Mouse (Mus musculus) forebrain, embryonic 15.5 days (tissue): Measurements from ENCODE around the gene Stard9. TPM values are rescaled to one million over a fixed set of nuclear protein-coding genes. Genes with fewer than 3 reads are reported as not detected.

ENCODE experiments used
- ATAC-seq: fragments of 200-750 bp; cut with Nextera tagmentation; replicated peaks from 2 replicates; pipeline ENCODE4 v1.8.0; 2017; ENCODE audit warnings: mild to moderate bottlenecking, moderate TSS enrichment, moderate library complexity
- H3K27ac ChIP-seq: fragments of 300-500 bp; sonication (generic); replicated peaks from 2 replicates; pipeline ENCODE4 v1.5.1; 2015; ENCODE audit warnings: mild to moderate bottlenecking, inconsistent platforms
- H3K27me3 ChIP-seq: fragments of 300-500 bp; sonication (generic); 2 replicates; pipeline ENCODE4 v1.6.1; 2015; ENCODE audit warnings: inconsistent platforms
- H3K36me3 ChIP-seq: fragments of 300-500 bp; sonication (generic); 2 replicates; pipeline ENCODE4 v1.6.1; 2015; ENCODE audit warnings: mild to moderate bottlenecking, inconsistent platforms
- H3K4me1 ChIP-seq: fragments of 300-500 bp; sonication (generic); 2 replicates; pipeline ENCODE4 v1.6.1; 2015; ENCODE audit warnings: inconsistent platforms
- H3K4me2 ChIP-seq: fragments of 300-500 bp; sonication (generic); replicated peaks from 2 replicates; pipeline ENCODE4 v1.6.1; 2015; ENCODE audit warnings: mild to moderate bottlenecking, inconsistent platforms
- H3K4me3 ChIP-seq: fragments of 300-500 bp; sonication (generic); 2 replicates; pipeline ENCODE4 v1.5.1; 2015; ENCODE audit warnings: mild to moderate bottlenecking, inconsistent platforms
- H3K9ac ChIP-seq: fragments of 300-500 bp; sonication (generic); replicated peaks from 2 replicates; pipeline ENCODE4 v1.6.1; 2015; ENCODE audit warnings: mild to moderate bottlenecking, inconsistent platforms
- H3K9me3 ChIP-seq: fragments of 300-500 bp; sonication (generic); 2 replicates; pipeline ENCODE4 v1.6.1; 2016; ENCODE audit warnings: inconsistent platforms
- WGBS: fragments of 180-500 bp; shearing (Covaris S2); methylation state at CpG from one replicate; pipeline ENCODE4 v1.1.7; 2015; ENCODE audit warnings: mixed read lengths; 5-methylcytosine and 5-hydroxymethylcytosine counted together
- polyA plus RNA-seq: library from polyadenylated mRNA; unstranded; fragments of >200 nt; fragmentation: Nextera tagmentation; extraction: Ambion mirVana; gene quantifications from 2 replicates; pipeline ENCODE4 v1.2.1, GENCODE M21; 2015

Gene Stard9
- polyA plus RNA-seq, 1 experiment from 2014 or later: 4.1 TPM

- Histone ChIP-seq H3K36me3 (peaks cover 7% of the 10 kb centered on the region; the same call in 1 of the 2 replicates), H3K4me3 (peak overlapping the region; percentile 97), H3K9ac (peak overlapping the region; percentile 90), H3K4me2 (peak overlapping the region; percentile 81), H3K4me1 (peaks cover 35% of the 10 kb centered on the region), H3K9me3 (no peaks in the 10 kb centered on the region), H3K27ac (peak overlapping the region; percentile 92), H3K27me3 (no peaks in the 10 kb centered on the region)
- ATAC-seq: no peak
- WGBS: 38% methylated on average over 7 of the region's 7 CpGs
Observed at GRCm38 (mm10) chr2:120731877-120732530, 103.1 kb downstream of the Stard9 start.

GRCm38 (mm10) chr2:120745496-120745895 lies 116.6 kb downstream of the Stard9 start:
- ATAC-seq: no peak
- Histone ChIP-seq H3K27ac (no peak overlapping the region), H3K36me3 (peaks cover 64% of the 10 kb centered on the region), H3K9ac (no peak overlapping the region), H3K4me2 (no peak overlapping the region), H3K9me3 (no peaks in the 10 kb centered on the region), H3K4me3 (no peak overlapping the region), H3K4me1 (no peaks in the 10 kb centered on the region), H3K27me3 (no peaks in the 10 kb centered on the region)
- WGBS: 90% methylated on average over 1 of the region's 1 CpGs

GRCm38 (mm10) chr2:120748041-120748440 lies 119.1 kb downstream of the Stard9 start:
- ATAC-seq: no peak
- 96% methylated on average over 2 of the region's 2 CpGs for WGBS

GRCm38 (mm10) chr2:120761922-120762321 lies 133.0 kb downstream of the Stard9 start:
- Histone ChIP-seq H3K36me3 (peaks cover 28% of the 10 kb centered on the region), H3K4me3 (no peak overlapping the region), H3K9ac (no peak overlapping the region), H3K9me3 (no peaks in the 10 kb centered on the region), H3K27ac (no peak overlapping the region), H3K4me2 (no peak overlapping the region), H3K4me1 (no peaks in the 10 kb centered on the region), H3K27me3 (no peaks in the 10 kb centered on the region)
- ATAC-seq: no peak

More at GRCm38 (mm10) chr2:120748041-120748440, 119.1 kb downstream of the Stard9 start:
- no peaks in the 10 kb centered on the region for H3K27me3 ChIP-seq
- no peak overlapping the region for H3K27ac ChIP-seq
- no peaks in the 10 kb centered on the region for H3K4me1 ChIP-seq
- no peaks in the 10 kb centered on the region for H3K9me3 ChIP-seq
- peaks cover 61% of the 10 kb centered on the region for H3K36me3 ChIP-seq
- H3K9ac ChIP-seq: no peak overlapping the region
- H3K4me2 ChIP-seq: no peak overlapping the region
- no peak overlapping the region for H3K4me3 ChIP-seq

- WGBS: 88% methylated on average over 2 of the region's 2 CpGs
- no peak for ATAC-seq
- no peak overlapping the region for H3K4me3 ChIP-seq
- H3K9ac ChIP-seq: no peak overlapping the region
- H3K27ac ChIP-seq: no peak overlapping the region
- no peaks in the 10 kb centered on the region for H3K4me1 ChIP-seq
- no peaks in the 10 kb centered on the region for H3K9me3 ChIP-seq
- H3K4me2 ChIP-seq: no peak overlapping the region
- H3K36me3 ChIP-seq: peaks cover 22% of the 10 kb centered on the region
- no peaks in the 10 kb centered on the region for H3K27me3 ChIP-seq
Observed at GRCm38 (mm10) chr2:120770265-120770935, 141.5 kb downstream of the Stard9 start.

Other genes starting within 250 kb of the Stard9 start
- 7.8 and 10.2 TPM in 2 replicates for gene Ganc, start 225.2 kb upstream of the Stard9 start, polyA plus RNA-seq
- gene Tmem87a, start 225.0 kb upstream of the Stard9 start, polyA plus RNA-seq: 6.7 and 7.3 TPM in 2 replicates
- gene Capn3, start 173.1 kb upstream of the Stard9 start, polyA plus RNA-seq: 1.1 and 1.4 TPM in 2 replicates
- 47.8 and 50.8 TPM in 2 replicates for gene Zfp106, start 65.3 kb upstream of the Stard9 start, polyA plus RNA-seq
- gene Snap23, start 61.5 kb upstream of the Stard9 start, polyA plus RNA-seq: 17.3 and 19.6 TPM in 2 replicates
- 29.5 and 30.5 TPM in 2 replicates for gene Haus2, start 19.7 kb upstream of the Stard9 start, polyA plus RNA-seq
- gene Lrrc57, start 19.6 kb upstream of the Stard9 start, polyA plus RNA-seq: 37.6 and 38.7 TPM in 2 replicates
- gene Cdan1, start 221.0 kb downstream of the Stard9 start, polyA plus RNA-seq: 5.8 and 7.4 TPM in 2 replicates
- 12.2 and 13.1 TPM in 2 replicates for gene Ttbk2, start 221.5 kb downstream of the Stard9 start, polyA plus RNA-seq